Mouse (Mus musculus): ENCODE data around the gene Gsto1. TPM values are rescaled to one million over a fixed set of nuclear protein-coding genes. Genes with fewer than 3 reads are reported as not detected.
"Not testable (repeated sequence)": the region's sequence is repeated elsewhere in the genome, so short reads cannot be mapped to it uniquely, and the experiment has no call there.

Gsto1 gene
- 117 and 147 TPM in 2 replicates for total RNA-seq (2017)

DNA sequence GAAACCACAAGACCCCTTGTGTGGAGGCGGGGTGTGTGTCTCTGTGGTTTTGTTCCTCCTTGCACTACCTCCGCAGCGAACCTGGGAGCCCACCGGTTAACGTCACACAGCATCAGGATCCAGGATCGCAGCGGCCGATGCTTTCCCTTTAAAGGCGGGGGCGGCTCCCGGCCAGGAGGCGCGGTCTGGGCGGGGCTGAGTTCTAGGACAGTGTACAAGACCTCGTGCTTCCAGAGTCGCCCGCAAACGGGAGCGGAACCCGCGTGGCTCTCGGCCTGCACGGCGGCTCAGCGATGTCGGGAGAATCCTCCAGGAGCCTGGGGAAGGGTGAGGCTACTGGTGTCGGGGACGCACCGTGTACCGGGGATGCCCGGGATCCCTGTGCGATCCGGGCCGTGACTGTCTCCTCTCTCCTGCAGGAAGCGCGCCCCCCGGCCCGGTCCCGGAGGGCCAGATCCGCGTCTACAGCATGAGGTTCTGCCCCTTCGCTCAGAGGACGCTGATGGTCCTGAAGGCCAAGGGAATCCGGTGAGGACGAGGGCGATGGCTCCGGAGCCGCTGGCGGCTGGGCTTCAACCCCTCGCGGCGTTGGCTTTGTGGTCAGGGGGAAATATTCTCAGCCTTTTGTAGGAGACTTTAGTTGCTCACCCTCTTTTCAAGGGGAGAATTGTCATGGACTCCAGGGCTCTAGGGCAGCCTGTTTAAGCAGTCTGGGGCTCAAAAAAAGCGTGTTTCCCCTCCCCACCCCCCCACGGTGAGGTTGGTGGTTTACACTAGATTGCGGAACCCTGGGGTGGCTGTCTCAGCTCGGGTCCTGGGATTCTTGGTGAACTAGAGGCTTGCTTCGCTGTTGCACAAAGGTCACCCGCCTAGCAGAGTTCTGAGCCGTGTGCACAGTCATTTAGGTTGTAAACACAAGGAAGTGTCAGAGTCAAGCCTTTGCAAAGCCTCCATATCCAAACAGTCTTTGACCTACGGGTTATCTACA is at the start of gene Gsto1:
TSS of gene Gsto1 (plus strand) at position 175 of the 988 bp plus-strand sequence.
- ATAC-seq (ENCODE audit: extremely low read depth, insufficient number of reproducible peaks, low FRiP score, poor library complexity, severe bottlenecking) = peak; percentile 60

DNA sequence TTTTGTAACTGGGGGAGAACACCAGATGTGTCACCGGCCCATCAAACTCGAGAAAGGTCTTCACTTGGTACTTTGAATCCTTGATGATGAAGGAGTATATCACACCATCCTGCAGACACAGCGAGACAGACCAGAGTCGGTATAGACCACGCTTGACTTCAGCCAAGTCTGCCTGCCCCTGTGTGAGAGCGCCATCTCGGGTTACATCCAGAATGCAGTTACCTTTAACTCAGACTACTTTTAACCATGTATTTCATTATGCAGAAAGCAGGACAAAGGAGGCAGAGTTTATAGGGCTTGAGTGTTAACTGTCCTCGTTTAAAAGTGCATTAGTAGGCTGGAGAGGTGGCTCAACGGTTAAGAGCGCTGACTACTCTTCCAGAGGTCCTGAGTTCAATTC is 42.7 kb upstream of the Gsto1 start:
- no peak for ATAC-seq (ENCODE audit: extremely low read depth, insufficient number of reproducible peaks, low FRiP score, poor library complexity, severe bottlenecking)

DNA sequence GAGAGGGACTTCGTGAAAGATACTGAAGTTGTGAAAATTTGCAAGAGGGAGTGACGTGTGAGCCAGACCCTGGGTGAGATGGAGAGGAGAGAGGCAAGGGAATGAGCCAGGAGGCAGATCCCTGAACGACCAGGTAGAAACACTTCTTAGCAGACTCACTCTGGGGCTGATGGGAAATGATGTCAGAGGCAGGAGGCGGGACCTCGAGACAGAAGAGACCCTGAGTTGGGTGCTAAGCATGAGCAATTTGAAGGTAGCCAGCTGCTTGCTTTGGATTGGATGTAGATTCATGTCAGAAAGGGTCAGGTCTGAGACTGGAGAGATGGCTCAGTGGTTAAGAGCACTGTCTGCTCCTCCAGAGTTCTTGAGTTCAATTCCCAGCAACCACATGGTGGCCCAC is 40.0 kb upstream of the Gsto1 start:
- no peak for ATAC-seq (ENCODE audit: extremely low read depth, insufficient number of reproducible peaks, low FRiP score, poor library complexity, severe bottlenecking)

DNA sequence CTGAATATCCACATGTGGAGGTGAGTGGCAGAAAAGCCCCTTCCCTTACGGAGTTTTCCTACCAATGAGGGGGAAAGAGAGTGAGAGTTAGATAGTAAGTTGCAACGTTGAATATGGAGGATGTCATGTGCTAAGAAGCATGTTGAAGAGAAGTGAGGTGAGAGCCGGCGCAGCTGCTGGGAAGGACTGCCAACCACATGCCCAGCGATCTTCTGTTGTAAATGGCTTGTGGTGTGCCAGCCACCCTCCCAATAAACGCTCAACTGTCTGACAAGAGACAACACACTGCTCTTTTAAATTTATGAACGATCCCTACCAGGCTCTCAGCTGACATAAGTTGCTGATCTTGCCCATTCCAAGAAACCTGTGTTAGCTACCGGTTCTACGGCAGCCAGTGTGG is 37.1 kb upstream of the Gsto1 start:
- no peak for ATAC-seq (ENCODE audit: extremely low read depth, insufficient number of reproducible peaks, low FRiP score, poor library complexity, severe bottlenecking)

DNA sequence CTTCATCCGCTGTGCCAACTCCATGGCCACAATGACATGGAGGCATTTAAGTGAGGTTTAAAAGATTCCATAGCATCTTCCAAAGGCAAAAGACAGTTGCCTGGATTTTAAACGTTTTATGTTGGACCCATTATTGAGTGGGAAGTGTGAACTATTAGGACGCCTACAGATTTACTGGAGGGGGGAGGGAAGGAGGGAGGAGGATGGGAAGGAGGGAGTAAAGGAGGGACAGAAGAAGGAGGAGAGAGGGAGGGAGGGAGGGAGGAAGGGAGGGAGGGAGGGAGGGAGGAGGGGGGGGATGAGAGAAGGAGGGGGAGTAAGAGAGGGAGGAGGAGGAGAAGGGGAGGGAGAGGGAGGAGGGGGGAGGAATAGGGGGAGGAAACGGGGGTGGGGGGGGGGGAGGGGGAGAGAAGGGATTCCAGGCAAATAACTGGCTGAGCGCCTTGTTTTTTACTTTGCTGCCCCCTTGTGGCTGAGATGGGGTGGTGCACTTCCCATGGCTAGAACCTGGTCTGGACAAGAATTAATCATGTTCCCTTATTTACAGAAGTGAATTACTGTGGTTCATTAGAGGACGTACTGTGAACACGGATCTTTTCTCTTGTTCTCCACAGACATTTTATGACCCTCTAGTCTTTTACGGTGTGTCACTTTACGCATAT is 33.8 kb upstream of the Gsto1 start:
- peak; percentile 53; the same call in 1 of the 2 replicates for ATAC-seq (ENCODE audit: extremely low read depth, insufficient number of reproducible peaks, low FRiP score, poor library complexity, severe bottlenecking)

DNA sequence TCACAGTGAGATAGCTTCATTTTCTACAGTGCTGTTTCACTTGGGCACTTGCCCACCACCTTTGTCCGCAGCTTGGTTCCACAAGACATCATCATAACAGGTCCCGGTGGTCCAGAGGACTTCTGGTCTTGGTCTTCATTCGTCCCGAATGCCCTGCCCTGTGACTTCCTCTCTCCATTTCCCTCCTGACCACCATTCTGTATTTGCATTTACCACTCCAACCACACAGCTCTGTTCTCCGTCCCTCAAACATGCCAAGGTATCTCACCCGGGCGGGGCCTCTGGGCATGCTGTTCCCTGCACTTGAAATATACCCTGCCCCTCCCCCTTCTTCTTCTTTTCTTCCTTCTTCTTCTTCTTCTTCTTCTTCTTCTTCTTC is 33.3 kb upstream of the Gsto1 start:
- no peak for ATAC-seq (ENCODE audit: extremely low read depth, insufficient number of reproducible peaks, low FRiP score, poor library complexity, severe bottlenecking)

DNA sequence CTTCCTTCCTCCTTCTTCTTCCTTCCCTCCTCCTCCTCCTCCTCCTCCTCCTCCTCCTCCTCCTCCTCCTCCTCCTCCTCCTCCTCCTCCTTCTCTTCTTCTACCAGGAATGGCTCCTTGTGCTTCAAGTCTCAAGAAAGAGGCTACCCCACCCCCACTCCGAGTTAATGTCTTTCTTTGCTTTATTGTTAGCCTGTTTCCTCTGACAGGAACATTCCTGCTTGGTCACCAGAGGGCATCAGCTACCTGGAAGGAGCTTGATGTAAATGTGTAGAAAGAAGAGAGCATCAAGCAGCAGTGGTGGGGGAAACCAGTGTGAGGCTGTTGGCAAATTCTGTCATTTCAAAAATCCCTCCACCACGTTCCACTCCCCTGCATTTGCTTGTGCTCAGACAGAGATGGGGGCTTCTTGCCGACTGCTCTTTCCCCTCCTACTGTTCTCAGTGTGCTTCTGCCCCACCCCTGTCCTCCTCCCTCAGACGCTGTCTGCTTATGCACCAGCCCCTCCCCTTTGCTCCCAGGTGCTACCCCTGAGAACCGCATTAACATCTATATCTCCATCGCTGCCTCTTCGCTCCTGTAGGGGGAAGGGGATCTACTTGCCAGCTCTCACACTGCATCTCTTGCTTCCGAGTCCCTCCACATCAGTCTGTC is 32.5 kb upstream of the Gsto1 start:
- no peak for ATAC-seq (ENCODE audit: extremely low read depth, insufficient number of reproducible peaks, low FRiP score, poor library complexity, severe bottlenecking)

DNA sequence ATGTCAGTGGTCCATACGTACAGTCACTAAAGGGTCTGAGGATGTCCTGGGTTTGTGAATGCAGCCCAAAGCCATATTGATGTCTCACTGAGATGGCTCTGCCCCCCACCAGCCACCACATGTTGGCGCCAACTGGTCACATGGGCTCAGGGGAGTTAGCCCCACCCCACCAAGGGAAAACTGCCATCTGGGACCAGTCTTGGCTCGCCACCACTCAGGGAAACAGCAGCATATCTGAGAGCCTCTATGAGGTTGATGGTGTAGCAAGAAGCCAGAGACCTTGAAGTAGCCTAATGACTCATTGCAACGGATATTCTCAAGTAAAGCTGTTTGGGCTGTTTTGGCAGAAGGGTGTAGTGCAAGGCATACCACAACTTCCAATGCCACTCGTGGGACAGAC is 30.7 kb upstream of the Gsto1 start:
- ATAC-seq (ENCODE audit: extremely low read depth, insufficient number of reproducible peaks, low FRiP score, poor library complexity, severe bottlenecking) = no peak

DNA sequence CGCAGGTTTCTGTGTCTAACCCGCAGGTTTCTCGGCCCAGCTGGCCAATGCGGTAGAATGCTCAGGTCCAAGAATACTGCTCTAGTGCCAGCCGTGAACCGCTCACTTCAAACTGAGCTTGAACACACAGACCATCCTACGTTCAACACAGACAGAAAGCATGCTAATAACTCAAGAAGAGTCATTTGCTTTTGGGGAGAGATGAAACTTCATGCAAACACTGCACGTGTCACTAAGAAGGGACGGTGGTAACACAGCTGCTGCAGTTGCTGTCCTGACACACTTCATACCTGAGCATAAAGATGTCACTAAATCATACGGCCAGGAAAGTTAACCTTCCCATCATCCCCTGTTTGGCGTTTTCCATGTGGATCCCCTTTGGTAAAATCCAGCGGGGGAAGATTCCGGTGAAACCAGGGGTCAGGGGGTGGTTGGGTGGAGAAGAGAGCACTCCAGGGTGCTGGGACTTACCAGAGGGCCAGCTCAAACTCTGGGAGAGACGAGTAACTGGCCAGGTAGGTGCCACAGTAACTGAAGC is 24.8 kb upstream of the Gsto1 start:
- no peak for ATAC-seq (ENCODE audit: extremely low read depth, insufficient number of reproducible peaks, low FRiP score, poor library complexity, severe bottlenecking)

DNA sequence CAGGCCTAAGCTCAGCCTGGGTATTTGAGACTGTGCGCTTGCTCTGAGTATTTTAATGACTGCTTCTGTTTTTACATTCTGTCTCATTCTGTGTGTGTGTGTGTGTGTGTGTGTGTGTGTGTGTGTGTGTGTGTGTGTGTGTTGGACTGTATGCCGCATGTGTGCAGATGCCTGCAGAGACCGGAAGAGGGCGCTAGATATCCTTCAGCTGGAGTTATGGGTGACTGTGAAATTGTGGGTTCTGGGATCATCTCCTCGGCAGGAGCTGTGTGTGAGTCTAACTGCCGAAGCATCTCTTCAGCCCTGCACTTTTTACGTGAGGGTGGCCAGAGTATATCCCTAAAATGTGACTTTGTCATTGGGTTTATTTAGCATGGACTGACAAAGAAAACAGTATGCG is 23.7 kb upstream of the Gsto1 start:
- ATAC-seq (ENCODE audit: extremely low read depth, insufficient number of reproducible peaks, low FRiP score, poor library complexity, severe bottlenecking) = no peak

DNA sequence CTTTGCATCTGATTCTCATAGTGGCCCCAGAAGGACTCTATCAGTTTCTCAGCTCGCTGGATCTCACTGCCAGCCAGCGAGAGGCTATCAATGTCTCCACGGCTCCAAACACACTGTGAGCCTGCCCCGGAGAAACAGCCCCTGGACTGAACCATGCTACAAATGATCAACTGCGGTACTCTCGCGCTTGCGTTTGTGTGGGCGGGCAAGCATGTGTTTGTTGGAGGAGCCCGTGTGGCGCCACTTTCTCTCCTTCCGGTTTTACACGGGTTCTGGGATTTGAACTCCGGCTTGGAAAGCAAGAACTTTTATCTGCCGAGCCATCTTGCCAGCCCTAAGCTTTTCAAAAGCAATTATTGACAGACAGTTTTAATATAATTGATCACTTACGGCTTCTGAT is 22.5 kb upstream of the Gsto1 start:
- no peak for ATAC-seq (ENCODE audit: extremely low read depth, insufficient number of reproducible peaks, low FRiP score, poor library complexity, severe bottlenecking)

DNA sequence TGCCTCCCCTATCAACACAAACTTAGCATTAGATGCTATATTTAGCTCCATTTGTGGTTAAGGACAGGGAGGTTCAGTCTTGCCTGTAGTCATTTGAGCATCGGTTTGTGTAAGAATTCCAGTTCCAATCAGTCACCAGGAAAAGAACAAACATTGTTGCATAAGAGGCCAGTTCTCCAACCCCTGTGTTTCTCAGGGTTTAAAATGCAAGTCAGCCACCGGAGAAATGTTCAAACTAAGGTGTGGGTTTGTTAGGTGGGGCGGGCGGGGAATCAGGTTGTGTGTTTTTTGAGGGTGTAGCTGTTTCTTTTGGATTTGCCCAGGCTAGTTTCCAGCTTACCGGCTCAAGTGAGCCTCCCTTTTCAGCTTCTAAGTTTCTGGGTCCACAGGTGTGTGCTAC is 20.2 kb upstream of the Gsto1 start:
- no peak for ATAC-seq (ENCODE audit: extremely low read depth, insufficient number of reproducible peaks, low FRiP score, poor library complexity, severe bottlenecking)

DNA sequence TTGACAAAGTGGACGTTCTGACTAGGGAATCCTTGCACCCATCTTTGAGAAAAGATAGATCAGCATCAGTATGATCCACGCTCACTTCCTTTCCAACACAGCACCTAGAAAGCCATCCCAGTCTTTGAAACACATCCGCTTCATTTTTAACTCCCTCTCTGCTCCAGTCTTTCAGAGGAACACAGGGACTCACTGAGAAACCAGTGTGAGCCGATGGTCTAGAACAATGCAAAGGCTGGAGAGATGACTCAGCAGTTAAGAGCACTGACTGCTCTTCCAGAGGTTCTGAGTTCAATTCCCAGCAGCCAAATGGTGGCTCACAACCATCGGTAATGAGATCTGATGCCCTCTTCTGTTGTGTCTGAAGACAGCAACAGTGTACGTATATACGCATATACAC is 19.0 kb upstream of the Gsto1 start:
- ATAC-seq (ENCODE audit: extremely low read depth, insufficient number of reproducible peaks, low FRiP score, poor library complexity, severe bottlenecking) = no peak

DNA sequence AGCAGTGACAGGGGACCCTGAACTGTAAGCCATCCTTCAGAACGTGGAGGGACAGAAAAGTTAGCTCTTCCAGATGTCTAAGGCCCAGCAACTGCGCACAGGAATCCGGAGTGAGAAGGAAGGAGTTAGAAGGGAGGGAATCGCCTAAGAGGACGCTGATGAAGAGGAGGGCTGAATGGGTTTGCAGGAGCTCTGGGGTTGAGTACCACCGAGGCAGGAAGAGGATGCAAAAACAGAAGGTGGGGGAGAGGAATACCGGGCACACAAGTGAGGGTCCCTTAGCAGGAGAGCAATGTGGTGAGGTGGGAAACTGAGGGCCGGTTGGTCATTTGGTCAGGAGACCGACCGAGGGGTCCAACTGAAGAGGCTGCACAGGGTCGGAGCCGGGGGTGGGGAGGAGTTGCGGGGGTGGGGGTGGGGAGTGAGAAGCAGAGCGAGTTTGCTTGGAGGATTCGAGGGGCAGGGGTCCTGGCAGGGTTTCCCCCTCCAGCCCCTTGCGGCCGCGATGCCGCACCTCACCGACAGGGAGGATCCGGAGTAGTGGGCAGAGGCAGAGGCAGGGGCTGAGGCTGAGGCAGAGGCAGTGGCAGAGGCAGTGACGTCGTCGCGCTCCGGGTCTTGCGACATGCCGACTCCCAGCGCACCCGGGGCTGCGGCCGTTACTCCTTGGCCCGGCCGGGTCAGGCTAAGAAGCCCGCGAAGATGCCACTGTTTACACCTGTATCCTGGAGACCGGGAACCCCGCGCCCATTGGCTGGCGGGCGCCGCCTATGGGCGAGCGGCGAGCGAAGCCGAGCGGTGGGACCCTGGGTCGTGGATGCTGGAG is 17.9 kb upstream of the Gsto1 start:
- ATAC-seq (ENCODE audit: extremely low read depth, insufficient number of reproducible peaks, low FRiP score, poor library complexity, severe bottlenecking) = 0 out of 2 replicates have a peak, but pooled peaks have one; percentile 9

DNA sequence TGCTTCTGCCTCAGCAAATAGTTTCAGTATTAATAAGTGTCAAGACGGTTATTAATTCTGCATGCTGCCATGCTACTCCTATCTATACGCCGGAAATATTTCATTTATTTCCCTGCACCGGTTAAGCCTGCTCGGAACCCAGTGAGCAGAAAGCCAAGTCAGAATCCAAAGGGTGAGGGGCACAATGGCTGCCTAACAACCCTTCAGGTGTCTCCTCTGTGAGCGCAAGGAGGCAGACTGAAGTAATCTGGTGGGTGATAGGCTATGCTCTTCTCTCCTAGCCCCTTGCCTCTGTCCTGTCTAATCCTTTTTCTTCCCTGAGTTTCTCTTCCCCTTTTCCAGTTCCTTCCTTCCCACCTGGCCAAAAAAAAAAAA is 17.3 kb upstream of the Gsto1 start:
- no peak for ATAC-seq (ENCODE audit: extremely low read depth, insufficient number of reproducible peaks, low FRiP score, poor library complexity, severe bottlenecking)

DNA sequence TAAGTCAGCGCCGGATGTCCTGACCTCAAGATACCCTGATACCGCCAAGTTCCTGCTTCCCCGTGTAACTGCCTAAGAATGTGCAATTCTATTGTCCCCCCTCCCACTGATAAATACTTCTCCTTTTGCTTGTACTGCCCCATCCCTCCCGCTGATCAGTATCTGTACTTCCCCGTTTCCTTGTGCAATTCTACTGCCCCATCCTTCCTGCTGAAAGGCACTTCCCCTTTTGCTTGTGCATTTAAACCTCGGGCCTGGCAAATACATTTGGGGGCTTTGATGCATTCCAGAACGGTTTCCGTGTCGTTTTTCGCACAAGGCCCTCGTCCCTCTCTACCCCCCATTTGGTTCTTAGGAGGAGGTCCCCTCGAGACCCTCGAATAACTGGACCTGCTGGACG is 13.5 kb upstream of the Gsto1 start:
- ATAC-seq (ENCODE audit: extremely low read depth, insufficient number of reproducible peaks, low FRiP score, poor library complexity, severe bottlenecking) = not testable (repeated sequence)

DNA sequence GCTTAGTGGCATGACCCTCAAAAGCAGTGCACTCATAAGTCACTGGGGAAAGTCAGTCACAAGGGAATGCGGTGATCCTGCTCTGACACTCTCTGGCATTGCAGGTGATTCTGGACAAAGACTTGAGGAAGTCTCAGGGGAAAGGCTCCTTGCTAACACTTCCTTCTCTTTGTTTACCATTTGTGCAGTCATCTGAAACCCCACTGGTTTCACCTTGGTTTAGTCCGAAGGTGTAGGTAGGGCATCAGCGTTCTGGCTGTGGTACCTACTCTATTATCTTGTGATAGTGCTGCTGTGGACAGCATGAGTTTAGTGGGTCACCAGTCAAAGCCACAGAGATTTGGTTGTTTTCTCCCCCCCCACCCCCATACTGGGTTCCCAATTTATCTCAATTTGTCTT is 5.0 kb upstream of the Gsto1 start:
- no peak for ATAC-seq (ENCODE audit: extremely low read depth, insufficient number of reproducible peaks, low FRiP score, poor library complexity, severe bottlenecking)

DNA sequence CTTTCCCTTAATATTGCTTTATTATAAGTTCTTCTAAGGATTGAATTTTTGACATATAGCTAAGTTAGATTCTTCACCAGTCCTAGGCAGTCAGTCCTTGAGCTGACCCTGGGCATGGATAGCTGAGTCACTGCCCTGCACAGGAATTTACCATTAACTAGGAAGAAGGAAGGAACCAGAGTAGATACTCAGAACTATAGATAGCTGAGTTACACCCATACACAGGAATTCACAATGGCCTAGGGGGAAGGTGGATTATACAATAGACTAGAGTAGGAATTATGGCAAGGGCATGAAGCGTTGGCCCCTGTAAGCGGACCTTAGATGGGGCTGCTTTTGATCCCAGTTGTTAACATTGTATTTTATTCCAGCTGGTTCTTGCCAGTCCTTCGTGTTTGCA is 2.6 kb upstream of the Gsto1 start:
- ATAC-seq (ENCODE audit: extremely low read depth, insufficient number of reproducible peaks, low FRiP score, poor library complexity, severe bottlenecking) = not testable (repeated sequence)

DNA sequence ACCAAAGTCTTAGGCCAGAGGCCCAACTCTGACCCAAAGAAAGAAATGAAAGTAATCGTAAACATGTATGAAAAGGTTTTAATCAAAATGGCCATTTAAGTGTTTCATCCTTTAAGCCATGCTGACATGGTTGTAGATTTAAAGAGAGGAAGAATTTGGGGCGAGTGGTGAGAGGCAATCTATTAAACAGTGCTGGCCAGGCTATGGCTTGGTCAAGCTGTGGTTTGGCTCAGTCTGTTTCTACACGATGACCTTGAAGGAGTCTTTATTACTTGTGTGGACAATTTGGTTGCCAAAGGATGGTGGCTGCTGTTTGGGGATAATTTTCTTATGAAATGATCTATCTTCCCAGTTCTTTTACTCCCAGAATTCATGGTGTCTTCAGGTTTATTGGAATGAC is 1.7 kb upstream of the Gsto1 start:
- ATAC-seq (ENCODE audit: extremely low read depth, insufficient number of reproducible peaks, low FRiP score, poor library complexity, severe bottlenecking) = no peak

All from neutrophil, adult 5-6 weeks (primary cell).